Mouse (Mus musculus) forebrain, embryonic 15.5 days (tissue): Measurements from ENCODE around the gene Cela2a. TPM values are rescaled to one million over a fixed set of nuclear protein-coding genes. Genes with fewer than 3 reads are reported as not detected.

ENCODE experiments used
- ATAC-seq: fragments of 200-750 bp; cut with Nextera tagmentation; replicated peaks from 2 replicates; pipeline ENCODE4 v1.8.0; 2017; ENCODE audit warnings: mild to moderate bottlenecking, moderate TSS enrichment, moderate library complexity
- H3K27ac ChIP-seq: fragments of 300-500 bp; sonication (generic); replicated peaks from 2 replicates; pipeline ENCODE4 v1.5.1; 2015; ENCODE audit warnings: mild to moderate bottlenecking, inconsistent platforms
- H3K27me3 ChIP-seq: fragments of 300-500 bp; sonication (generic); 2 replicates; pipeline ENCODE4 v1.6.1; 2015; ENCODE audit warnings: inconsistent platforms
- H3K36me3 ChIP-seq: fragments of 300-500 bp; sonication (generic); 2 replicates; pipeline ENCODE4 v1.6.1; 2015; ENCODE audit warnings: mild to moderate bottlenecking, inconsistent platforms
- H3K4me1 ChIP-seq: fragments of 300-500 bp; sonication (generic); 2 replicates; pipeline ENCODE4 v1.6.1; 2015; ENCODE audit warnings: inconsistent platforms
- H3K4me2 ChIP-seq: fragments of 300-500 bp; sonication (generic); replicated peaks from 2 replicates; pipeline ENCODE4 v1.6.1; 2015; ENCODE audit warnings: mild to moderate bottlenecking, inconsistent platforms
- H3K4me3 ChIP-seq: fragments of 300-500 bp; sonication (generic); 2 replicates; pipeline ENCODE4 v1.5.1; 2015; ENCODE audit warnings: mild to moderate bottlenecking, inconsistent platforms
- H3K9ac ChIP-seq: fragments of 300-500 bp; sonication (generic); replicated peaks from 2 replicates; pipeline ENCODE4 v1.6.1; 2015; ENCODE audit warnings: mild to moderate bottlenecking, inconsistent platforms
- H3K9me3 ChIP-seq: fragments of 300-500 bp; sonication (generic); 2 replicates; pipeline ENCODE4 v1.6.1; 2016; ENCODE audit warnings: inconsistent platforms
- WGBS: fragments of 180-500 bp; shearing (Covaris S2); methylation state at CpG from one replicate; pipeline ENCODE4 v1.1.7; 2015; ENCODE audit warnings: mixed read lengths; 5-methylcytosine and 5-hydroxymethylcytosine counted together
- polyA plus RNA-seq: library from polyadenylated mRNA; unstranded; fragments of >200 nt; fragmentation: Nextera tagmentation; extraction: Ambion mirVana; gene quantifications from 2 replicates; pipeline ENCODE4 v1.2.1, GENCODE M21; 2015

The Cela2a gene
- polyA plus RNA-seq, 1 experiment from 2014 or later: not detected

DNA sequence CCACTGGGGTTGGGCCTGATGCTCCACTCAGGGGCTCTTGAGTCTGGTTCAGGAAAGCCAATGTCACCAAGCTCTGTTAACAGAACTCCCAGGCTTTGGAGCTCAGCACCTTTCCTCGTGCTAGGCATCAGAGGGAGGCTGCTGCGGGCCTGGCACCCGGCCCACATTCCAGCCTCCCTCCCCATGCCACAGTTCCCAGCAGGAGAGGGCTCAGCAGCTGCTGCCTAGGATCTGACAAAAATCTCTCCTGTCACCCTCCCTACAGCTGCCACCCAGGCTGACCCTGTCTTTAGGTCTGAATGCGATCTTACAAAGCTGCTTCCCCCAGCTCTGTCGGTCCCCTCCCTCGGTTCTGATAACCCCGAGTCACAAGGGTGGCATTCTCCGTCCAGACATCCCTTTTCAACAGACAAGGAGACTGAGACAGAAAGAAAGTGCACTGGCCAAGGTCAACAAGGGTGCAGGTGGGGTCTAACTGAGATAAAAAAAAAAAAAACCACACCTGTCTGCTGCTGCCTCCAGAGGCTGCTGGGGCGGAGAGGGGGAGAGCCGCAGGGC lies 41.1 kb upstream of the Cela2a start:
- Histone ChIP-seq H3K27me3 (no peaks in the 10 kb centered on the region), H3K9me3 (no peaks in the 10 kb centered on the region), H3K9ac (no peak overlapping the region; the same call in 1 of the 2 replicates), H3K4me1 (peaks cover 61% of the 10 kb centered on the region), H3K36me3 (peaks cover 3% of the 10 kb centered on the region; the same call in 1 of the 2 replicates), H3K4me3 (no peak overlapping the region), H3K27ac (peak overlapping the region; percentile 83), H3K4me2 (peak overlapping the region; percentile 8; the same call in 1 of the 2 replicates)
- peak; percentile 56; the same call in 1 of the 2 replicates for ATAC-seq
- WGBS: 9% methylated on average over 10 of the region's 10 CpGs

- 88% methylated on average over 5 of the region's 5 CpGs for WGBS
- Histone ChIP-seq H3K9ac (no peak overlapping the region), H3K4me2 (no peak overlapping the region), H3K4me1 (peaks cover 47% of the 10 kb centered on the region), H3K27ac (no peak overlapping the region), H3K36me3 (peaks cover 9% of the 10 kb centered on the region; the same call in 1 of the 2 replicates), H3K27me3 (no peaks in the 10 kb centered on the region), H3K4me3 (no peak overlapping the region), H3K9me3 (no peaks in the 10 kb centered on the region)
- ATAC-seq: no peak
Measured at GRCm38 (mm10) chr4:141865600-141865999, 39.6 kb upstream of the Cela2a start.

- H3K9ac ChIP-seq: no peak overlapping the region
- peaks cover 41% of the 10 kb centered on the region for H3K4me1 ChIP-seq
- WGBS: 92% methylated on average over 5 of the region's 5 CpGs
- H3K9me3 ChIP-seq: no peaks in the 10 kb centered on the region
- ATAC-seq: no peak
- no peak overlapping the region for H3K4me3 ChIP-seq
- no peaks in the 10 kb centered on the region for H3K27me3 ChIP-seq
- peaks cover 9% of the 10 kb centered on the region; the same call in 1 of the 2 replicates for H3K36me3 ChIP-seq
- H3K4me2 ChIP-seq: no peak overlapping the region
- no peak overlapping the region for H3K27ac ChIP-seq
Measured at GRCm38 (mm10) chr4:141865006-141865405, 39.0 kb upstream of the Cela2a start.

DNA sequence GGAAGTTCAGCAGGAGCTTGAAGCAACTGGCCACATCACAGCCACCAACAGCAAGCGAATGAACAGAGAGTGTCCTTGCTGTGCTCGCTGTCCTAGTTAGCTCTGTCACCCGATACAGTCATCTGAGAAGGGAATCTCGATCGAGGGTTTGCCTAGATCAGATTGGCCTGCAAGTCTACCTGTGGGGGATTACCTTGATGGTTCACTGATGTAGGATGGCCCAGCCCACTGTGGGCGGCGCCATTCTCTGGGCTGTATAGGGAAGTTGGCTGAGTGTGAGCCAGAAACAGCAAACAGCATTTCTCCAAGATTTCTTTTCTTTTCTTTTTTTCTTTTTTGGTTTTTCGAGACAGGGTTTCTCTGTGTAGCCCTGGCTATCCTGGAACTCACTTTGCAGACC lies 38.5 kb upstream of the Cela2a start:
- 95% methylated on average over 8 of the region's 8 CpGs for WGBS
- Histone ChIP-seq H3K27me3 (no peaks in the 10 kb centered on the region), H3K4me3 (no peak overlapping the region), H3K9ac (no peak overlapping the region), H3K4me1 (peaks cover 36% of the 10 kb centered on the region), H3K27ac (no peak overlapping the region), H3K4me2 (no peak overlapping the region), H3K36me3 (peaks cover 9% of the 10 kb centered on the region; the same call in 1 of the 2 replicates), H3K9me3 (no peaks in the 10 kb centered on the region)
- ATAC-seq: no peak

GRCm38 (mm10) chr4:141863726-141864280 lies 37.8 kb upstream of the Cela2a start:
- no peak overlapping the region for H3K4me3 ChIP-seq
- no peak overlapping the region for H3K4me2 ChIP-seq
- 92% methylated on average over 7 of the region's 7 CpGs for WGBS

GRCm38 (mm10) chr4:141862867-141863266 lies 36.9 kb upstream of the Cela2a start:
- Histone ChIP-seq H3K36me3 (peaks cover 9% of the 10 kb centered on the region; the same call in 1 of the 2 replicates), H3K27ac (no peak overlapping the region)
- WGBS: 89% methylated on average over 5 of the region's 5 CpGs

More at GRCm38 (mm10) chr4:141863726-141864280, 37.8 kb upstream of the Cela2a start:
- no peak overlapping the region for H3K27ac ChIP-seq
- no peak overlapping the region for H3K9ac ChIP-seq
- H3K9me3 ChIP-seq: no peaks in the 10 kb centered on the region
- no peak for ATAC-seq
- H3K27me3 ChIP-seq: no peaks in the 10 kb centered on the region
- peaks cover 35% of the 10 kb centered on the region for H3K4me1 ChIP-seq
- H3K36me3 ChIP-seq: peaks cover 9% of the 10 kb centered on the region; the same call in 1 of the 2 replicates

GRCm38 (mm10) chr4:141861591-141862295 lies 35.8 kb upstream of the Cela2a start:
- 92% methylated on average over 17 of the region's 17 CpGs for WGBS
- no peak for ATAC-seq
- Histone ChIP-seq H3K9ac (no peak overlapping the region), H3K27ac (no peak overlapping the region), H3K4me1 (peaks cover 18% of the 10 kb centered on the region), H3K27me3 (no peaks in the 10 kb centered on the region), H3K36me3 (peaks cover 9% of the 10 kb centered on the region; the same call in 1 of the 2 replicates), H3K4me2 (no peak overlapping the region), H3K9me3 (no peaks in the 10 kb centered on the region), H3K4me3 (no peak overlapping the region)

More at GRCm38 (mm10) chr4:141862867-141863266, 36.9 kb upstream of the Cela2a start:
- H3K4me2 ChIP-seq: no peak overlapping the region
- H3K9ac ChIP-seq: no peak overlapping the region
- peaks cover 29% of the 10 kb centered on the region for H3K4me1 ChIP-seq
- no peak for ATAC-seq
- no peak overlapping the region for H3K4me3 ChIP-seq
- no peaks in the 10 kb centered on the region for H3K27me3 ChIP-seq
- no peaks in the 10 kb centered on the region for H3K9me3 ChIP-seq

- no peak overlapping the region for H3K27ac ChIP-seq
- H3K9me3 ChIP-seq: no peaks in the 10 kb centered on the region
- 0 out of 2 replicates have a peak, but pooled peaks cover 4% of the 10 kb centered on the region for H3K4me1 ChIP-seq
- H3K4me2 ChIP-seq: no peak overlapping the region
- no peak overlapping the region for H3K9ac ChIP-seq
- whole genome bisulfite sequencing: 80% methylated on average over 19 of the region's 19 CpGs
- ATAC-seq: no peak
- H3K36me3 ChIP-seq: peaks cover 9% of the 10 kb centered on the region; the same call in 1 of the 2 replicates
- no peaks in the 10 kb centered on the region for H3K27me3 ChIP-seq
- no peak overlapping the region for H3K4me3 ChIP-seq
Measured at GRCm38 (mm10) chr4:141860246-141860841, 34.4 kb upstream of the Cela2a start.

DNA sequence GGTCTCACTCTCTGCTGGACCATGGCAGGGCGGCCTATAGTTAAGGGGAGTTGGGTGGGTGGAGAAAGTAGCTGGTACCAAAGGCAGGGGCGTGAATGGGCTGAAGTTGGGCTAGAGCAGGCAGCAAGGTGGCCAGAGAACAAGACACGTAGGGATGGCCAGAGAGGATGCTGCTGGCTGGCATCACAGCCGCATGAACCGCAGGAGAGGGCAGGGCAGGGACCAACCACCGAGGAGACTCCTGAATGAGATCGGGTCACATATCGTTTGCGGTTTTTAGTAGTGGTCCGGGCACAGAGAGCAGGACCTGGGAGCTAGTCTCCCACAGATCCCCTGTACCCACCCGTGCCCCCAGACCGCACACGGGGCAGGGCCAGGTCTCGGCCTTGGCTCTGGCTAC lies 33.4 kb upstream of the Cela2a start:
- no peak overlapping the region for H3K4me2 ChIP-seq
- peaks cover 7% of the 10 kb centered on the region; the same call in 1 of the 2 replicates for H3K36me3 ChIP-seq
- H3K4me1 ChIP-seq: no peaks in the 10 kb centered on the region
- H3K4me3 ChIP-seq: no peak overlapping the region
- no peak overlapping the region for H3K27ac ChIP-seq
- no peak overlapping the region for H3K9ac ChIP-seq
- no peaks in the 10 kb centered on the region for H3K9me3 ChIP-seq
- no peak for ATAC-seq
- no peaks in the 10 kb centered on the region for H3K27me3 ChIP-seq
- 90% methylated on average over 14 of the region's 14 CpGs for WGBS

DNA sequence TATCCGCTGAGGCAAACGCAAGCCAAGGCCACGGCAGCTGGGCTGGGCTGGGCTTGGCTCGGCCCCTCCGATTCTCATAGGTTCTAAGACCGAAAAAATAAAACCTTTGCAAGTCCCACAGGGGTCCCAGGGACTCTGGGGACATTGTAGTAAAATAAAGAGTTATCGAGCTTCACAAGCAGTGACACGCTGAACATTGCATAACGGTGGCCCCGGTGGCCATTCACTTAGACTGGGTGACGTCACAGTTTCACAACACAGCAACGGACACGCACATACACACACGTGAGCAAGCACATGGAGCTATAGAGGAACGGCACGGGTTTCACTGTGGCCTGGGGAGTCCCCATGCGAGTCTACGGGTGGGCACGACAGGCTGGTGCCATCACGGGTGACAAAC lies 32.5 kb upstream of the Cela2a start:
- Histone ChIP-seq H3K9ac (no peak overlapping the region), H3K4me3 (no peak overlapping the region), H3K4me2 (no peak overlapping the region), H3K36me3 (peaks cover 7% of the 10 kb centered on the region; the same call in 1 of the 2 replicates), H3K27ac (no peak overlapping the region; the same call in 1 of the 2 replicates), H3K27me3 (no peaks in the 10 kb centered on the region), H3K4me1 (no peaks in the 10 kb centered on the region), H3K9me3 (no peaks in the 10 kb centered on the region)
- no peak for ATAC-seq
- 88% methylated on average over 20 of the region's 20 CpGs for WGBS

- Histone ChIP-seq H3K36me3 (peaks cover 7% of the 10 kb centered on the region; the same call in 1 of the 2 replicates), H3K9me3 (no peaks in the 10 kb centered on the region), H3K4me3 (no peak overlapping the region), H3K4me2 (no peak overlapping the region), H3K27me3 (no peaks in the 10 kb centered on the region), H3K4me1 (no peaks in the 10 kb centered on the region), H3K27ac (peak overlapping the region; percentile 9; the same call in 1 of the 2 replicates), H3K9ac (no peak overlapping the region)
- 12% methylated on average over 10 of the region's 10 CpGs for WGBS
- peak; percentile 80 for ATAC-seq
Measured at GRCm38 (mm10) chr4:141857422-141857930, 31.5 kb upstream of the Cela2a start.
